In genomic region chr2:5458075-5458494, GRCm38 (mm10) we compare ENCODE assay signal across 12 mouse cellular contexts.
A peak's percentile ranks its signal among the peaks of the same experiment; 100 is the strongest.
DNase-seq lines count a peak whose midpoint lies in the region; ATAC-seq lines count a peak whose summit lies in the region.
"Had no signal": no experiment of that assay in that cellular context is flagged by ENCODE, and none has a peak within 500 bp of the region (broad histone marks: within the 10 kb centered on the region; RNA-seq: fewer than 3 reads in every experiment).

No protein-coding gene starts in this region.

- H3K4me2 ChIP-seq in lung, embryonic 15.5 days, result no peak overlapping the region
- no peak overlapping the region for H3K4me2 ChIP-seq in heart, embryonic 15.5 days
- no peak overlapping the region for H3K4me2 ChIP-seq in liver, embryonic 11.5 days
- H3K4me2 ChIP-seq: embryonic facial prominence, embryonic 12.5 days had no signal

- 65% methylated on average over 5 of the region's 5 CpGs for WGBS in lung, embryonic 15.5 days
- WGBS in heart, embryonic 15.5 days, result 51% methylated on average over 5 of the region's 5 CpGs
- WGBS in liver, embryonic 11.5 days, result 74% methylated on average over 5 of the region's 5 CpGs

- ATAC-seq in lung, embryonic 15.5 days (ENCODE audit: borderline replicate concordance, extremely low read depth, low FRiP score, low TSS enrichment), result peak; percentile 46
- peak; percentile 57; the same call in 1 of the 2 replicates for ATAC-seq in heart, embryonic 15.5 days (replicated peaks; ENCODE audit: insufficient number of reproducible peaks, insufficient read depth, low FRiP score, low read depth)
- no peak for ATAC-seq in activated CD4-positive, CD25-positive, alpha-beta regulatory T cell, adult 4 months
- ATAC-seq in liver, embryonic 11.5 days (replicated peaks; ENCODE audit: low FRiP score), result no peak
- ATAC-seq: forebrain, embryonic 16.5 days had no signal

- no peak overlapping the region for H3K27ac ChIP-seq in lung, embryonic 15.5 days
- peak overlapping the region; percentile 4 for H3K27ac ChIP-seq in heart, embryonic 15.5 days
- no peak overlapping the region for H3K27ac ChIP-seq in liver, embryonic 11.5 days (ENCODE audit: low read depth, low read length)
- H3K27ac ChIP-seq: embryonic facial prominence, embryonic 12.5 days had no signal

- intact Hi-C loops in left cerebral cortex, postnatal 25 days (cut with DNase I), result loop anchor here (5.0 kb wide), 1 partner anchor 139 kb away; no protein-coding TSS in a partner anchor

- H3K4me1 ChIP-seq in lung, embryonic 15.5 days, result peaks cover 15% of the 10 kb centered on the region
- H3K4me1 ChIP-seq in heart, embryonic 15.5 days (replicated peaks), result peaks cover 24% of the 10 kb centered on the region
- H3K4me1 ChIP-seq in liver, embryonic 11.5 days (replicated peaks; ENCODE audit: control insufficient read depth, insufficient read depth, low read length), result no peaks in the 10 kb centered on the region

- H3K36me3 ChIP-seq in lung, embryonic 15.5 days, result no peaks in the 10 kb centered on the region
- no peaks in the 10 kb centered on the region for H3K36me3 ChIP-seq in heart, embryonic 15.5 days
- H3K36me3 ChIP-seq in liver, embryonic 11.5 days (ENCODE audit: control insufficient read depth, insufficient read depth, low read length), result no peaks in the 10 kb centered on the region
- H3K36me3 ChIP-seq: embryonic facial prominence, embryonic 12.5 days had no signal

- H3K9ac ChIP-seq in lung, embryonic 15.5 days, result no peak overlapping the region
- H3K9ac ChIP-seq in heart, embryonic 15.5 days, result no peak overlapping the region
- H3K9ac ChIP-seq in liver, embryonic 11.5 days (ENCODE audit: low read depth, low read length), result no peak overlapping the region
- H3K9ac ChIP-seq: embryonic facial prominence, embryonic 12.5 days had no signal

- H3K27me3 ChIP-seq in lung, embryonic 15.5 days, result no peaks in the 10 kb centered on the region
- no peaks in the 10 kb centered on the region for H3K27me3 ChIP-seq in heart, embryonic 15.5 days
- no peaks in the 10 kb centered on the region for H3K27me3 ChIP-seq in liver, embryonic 11.5 days (replicated peaks; ENCODE audit: control insufficient read depth, insufficient read depth, low read length)
- H3K27me3 ChIP-seq: embryonic facial prominence, embryonic 12.5 days had no signal

- H3K9me3 ChIP-seq in lung, embryonic 15.5 days, result no peaks in the 10 kb centered on the region
- no peaks in the 10 kb centered on the region for H3K9me3 ChIP-seq in heart, embryonic 15.5 days (replicated peaks)
- no peaks in the 10 kb centered on the region for H3K9me3 ChIP-seq in liver, embryonic 11.5 days (ENCODE audit: control insufficient read depth, low read length)
- H3K9me3 ChIP-seq: embryonic facial prominence, embryonic 12.5 days had no signal

- no peak for DNase-seq in lung, postnatal 10 days
- peak; percentile 27 to 72 for DNase-seq in left cerebral cortex, postnatal 25 days (ENCODE audit: low spot score in 2 of 2)
- DNase-seq in liver, embryonic 11.5 days (ENCODE audit: low spot score), result no peak
- DNase-seq in lung, postnatal 14 days, result no peak
- DNase-seq: cerebellum, adult 9-11 months; kidney, adult 9 months; thymus, postnatal 36 days had no signal

- H3K4me3 ChIP-seq in lung, embryonic 15.5 days, result no peak overlapping the region
- no peak overlapping the region for H3K4me3 ChIP-seq in heart, embryonic 15.5 days
- no peak overlapping the region for H3K4me3 ChIP-seq in liver, embryonic 11.5 days (ENCODE audit: low read depth, low read length)
- H3K4me3 ChIP-seq: embryonic facial prominence, embryonic 12.5 days had no signal

Comparison
In these comparisons a context has a peak if more than half of its experiments do, and no peak if none do; other contexts are left out.
1. ATAC-seq: peak in lung, embryonic 15.5 days (single experiment) and heart, embryonic 15.5 days (single experiment); none in activated CD4-positive, CD25-positive, alpha-beta regulatory T cell, adult 4 months (single experiment) and liver, embryonic 11.5 days (single experiment).
2. DNase-seq: peak in left cerebral cortex, postnatal 25 days (2 of 2); none in lung, postnatal 10 days (single experiment), liver, embryonic 11.5 days (single experiment) and lung, postnatal 14 days (single experiment).